Mouse (Mus musculus): ENCODE results near the gene Hist1h1e. TPM values are rescaled to one million over a fixed set of nuclear protein-coding genes. Genes with fewer than 3 reads are reported as not detected.
"Not testable (repeated sequence)": the region's sequence is repeated elsewhere in the genome, so short reads cannot be mapped to it uniquely, and the experiment has no call there.

The Hist1h1e gene
- polyA plus RNA-seq, 1 experiment: 6.9 TPM

GRCm38 (mm10) chr13:23572218-23573033, 49.9 kb downstream of the Hist1h1e start:
- Histone ChIP-seq H3K27ac (ENCODE audit: insufficient read depth, low read length) (peak overlapping the region; percentile 44), H3K36me3 (ENCODE audit: control insufficient read depth, insufficient read depth, low read length, poor library complexity, severe bottlenecking) (no peaks in the 10 kb centered on the region), H3K9me3 (replicated peaks; ENCODE audit: control insufficient read depth, insufficient read depth, low read length, poor library complexity, severe bottlenecking) (no peaks in the 10 kb centered on the region), H3K27me3 (ENCODE audit: control insufficient read depth, insufficient read depth, low read length, poor library complexity, severe bottlenecking) (no peaks in the 10 kb centered on the region), H3K4me3 (ENCODE audit: low read depth, low read length) (no peak overlapping the region), H3K4me1 (ENCODE audit: control insufficient read depth, insufficient read depth, low read length) (no peaks in the 10 kb centered on the region), H3K9ac (ENCODE audit: low read depth, poor library complexity, severe bottlenecking) (peak overlapping the region; percentile 96)
- no peak for TF ChIP-seq POLR2A (IDR thresholded peaks at IDR 0.05; ENCODE audit: insufficient read depth, low read length)
- no peak for TF ChIP-seq EP300 (IDR thresholded peaks at IDR 0.05; ENCODE audit: insufficient read depth, low read depth, low read length)
- TF ChIP-seq CTCF (IDR thresholded peaks at IDR 0.05; ENCODE audit: low read depth, low read length): no peak

DNA sequence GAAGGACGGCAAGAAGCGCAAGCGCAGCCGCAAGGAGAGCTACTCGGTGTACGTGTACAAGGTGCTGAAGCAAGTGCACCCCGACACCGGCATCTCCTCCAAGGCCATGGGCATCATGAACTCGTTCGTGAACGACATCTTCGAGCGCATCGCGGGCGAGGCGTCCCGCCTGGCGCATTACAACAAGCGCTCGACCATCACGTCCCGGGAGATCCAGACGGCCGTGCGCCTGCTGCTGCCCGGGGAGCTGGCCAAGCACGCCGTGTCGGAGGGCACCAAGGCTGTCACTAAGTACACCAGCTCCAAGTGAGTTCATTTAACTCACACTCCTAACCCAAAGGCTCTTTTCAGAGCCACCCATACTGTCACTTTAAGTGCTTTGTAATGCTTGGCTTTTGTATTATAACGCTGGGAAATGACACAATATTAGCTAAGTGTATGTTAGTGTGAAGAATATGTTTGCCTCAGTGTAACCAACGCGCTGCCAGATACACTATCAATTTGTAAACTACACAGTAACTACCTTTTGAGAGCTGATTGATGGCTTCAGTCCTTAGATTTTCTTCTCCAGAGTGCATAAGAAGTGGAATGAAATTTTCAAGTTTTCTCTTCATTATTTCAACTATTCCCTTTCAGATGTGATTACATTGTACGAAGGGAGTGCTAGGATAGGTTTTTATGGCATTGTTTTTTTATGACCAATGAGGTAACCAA, 50.7 kb downstream of the Hist1h1e start:
- peak; percentile 95 for TF ChIP-seq POLR2A (IDR thresholded peaks at IDR 0.05; ENCODE audit: insufficient read depth, low read length)
- peak overlapping the region; percentile 78 for H3K4me3 ChIP-seq (ENCODE audit: low read depth, low read length)
- H3K27ac ChIP-seq (ENCODE audit: insufficient read depth, low read length): peak overlapping the region; percentile 86
- not testable (repeated sequence) for H3K27me3 ChIP-seq (ENCODE audit: control insufficient read depth, insufficient read depth, low read length, poor library complexity, severe bottlenecking); H3K4me1 ChIP-seq (ENCODE audit: control insufficient read depth, insufficient read depth, low read length); H3K9me3 ChIP-seq (replicated peaks; ENCODE audit: control insufficient read depth, insufficient read depth, low read length, poor library complexity, severe bottlenecking); H3K36me3 ChIP-seq (ENCODE audit: control insufficient read depth, insufficient read depth, low read length, poor library complexity, severe bottlenecking)
- H3K9ac ChIP-seq (ENCODE audit: low read depth, poor library complexity, severe bottlenecking): peak overlapping the region; percentile 96

DNA sequence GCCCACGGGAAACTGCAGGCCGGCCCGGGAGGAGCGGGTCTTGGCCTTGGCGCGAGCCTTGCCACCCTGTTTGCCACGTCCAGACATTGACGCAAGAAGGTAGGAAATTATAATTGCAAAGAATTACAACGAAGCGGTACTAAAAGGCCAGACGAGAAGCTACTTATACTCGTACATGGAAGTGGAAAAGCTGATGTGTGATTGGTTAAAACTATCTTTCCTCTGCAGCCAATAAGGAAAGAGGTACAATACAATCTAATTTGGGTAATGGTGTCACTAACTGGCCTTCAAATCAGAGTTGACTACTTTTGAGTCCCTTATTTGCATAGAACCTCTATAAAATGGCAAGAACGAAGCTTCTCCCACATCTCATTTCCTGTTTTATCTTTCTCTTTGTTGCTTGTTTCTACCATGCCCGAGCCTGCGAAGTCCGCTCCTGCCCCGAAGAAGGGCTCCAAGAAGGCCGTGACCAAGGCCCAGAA, 51.3 kb downstream of the Hist1h1e start, which contains the start of the genes Hist1h2ae and Hist1h2bg:
Gene Hist1h2ae, minus strand, starts transcription at position 199 of the 482 bp plus-strand sequence.
Gene Hist1h2bg, plus strand, starts transcription at position 375 of the 482 bp plus-strand sequence.
- Histone ChIP-seq H3K4me3 (ENCODE audit: low read depth, low read length) (peak within 1 kb of the TSS; percentile 78), H3K27me3 (ENCODE audit: control insufficient read depth, insufficient read depth, low read length, poor library complexity, severe bottlenecking) (no peaks in the 10 kb centered on the region), H3K27ac (ENCODE audit: insufficient read depth, low read length) (peak within 1 kb of the TSS; percentile 93), H3K4me1 (ENCODE audit: control insufficient read depth, insufficient read depth, low read length) (no peaks in the 10 kb centered on the region), H3K9ac (ENCODE audit: low read depth, poor library complexity, severe bottlenecking) (peak within 1 kb of the TSS; percentile 96), H3K36me3 (ENCODE audit: control insufficient read depth, insufficient read depth, low read length, poor library complexity, severe bottlenecking) (no peaks in the 10 kb centered on the region), H3K9me3 (replicated peaks; ENCODE audit: control insufficient read depth, insufficient read depth, low read length, poor library complexity, severe bottlenecking) (no peaks in the 10 kb centered on the region)
- TF ChIP-seq POLR2A (IDR thresholded peaks at IDR 0.05; ENCODE audit: insufficient read depth, low read length) (no peak), EP300 (IDR thresholded peaks at IDR 0.05; ENCODE audit: insufficient read depth, low read depth, low read length) (no peak), CTCF (IDR thresholded peaks at IDR 0.05; ENCODE audit: low read depth, low read length) (no peak)

Other genes with a start within 250 kb of the Hist1h1e start
- 10.0 and 10.3 TPM in 2 replicates for gene Abt1, start 198.7 kb downstream of the Hist1h1e start, polyA plus RNA-seq (2011; ENCODE audit: insufficient read depth, insufficient read length, low read depth, missing spikeins)
- 0.40 and 0.46 TPM in 2 replicates for gene Btn1a1, start 156.7 kb downstream of the Hist1h1e start, polyA plus RNA-seq (2011; ENCODE audit: insufficient read depth, insufficient read length, low read depth, missing spikeins)
- gene Btn2a2, start 133.7 kb downstream of the Hist1h1e start, polyA plus RNA-seq (2011; ENCODE audit: insufficient read depth, insufficient read length, low read depth, missing spikeins): 0.91 and 1.9 TPM in 2 replicates
- 16.9 and 19.1 TPM in 2 replicates for gene Hist1h4h, start 91.5 kb downstream of the Hist1h1e start, polyA plus RNA-seq (2011; ENCODE audit: insufficient read depth, insufficient read length, low read depth, missing spikeins)
- gene Hist1h2af, start 88.7 kb downstream of the Hist1h1e start, polyA plus RNA-seq (2011; ENCODE audit: insufficient read depth, insufficient read length, low read depth, missing spikeins): 68.8 and 97.9 TPM in 2 replicates
- gene Hist1h3g, start 87.1 kb downstream of the Hist1h1e start, polyA plus RNA-seq (2011; ENCODE audit: insufficient read depth, insufficient read length, low read depth, missing spikeins): 8.9 and 16.9 TPM in 2 replicates
- 3.9 and 4.2 TPM in 2 replicates for gene Hist1h2bh, start 79.2 kb downstream of the Hist1h1e start, polyA plus RNA-seq (2011; ENCODE audit: insufficient read depth, insufficient read length, low read depth, missing spikeins)
- 1.5 TPM in 1 of 2 replicates, not detected in the other for gene Hist1h3f, start 78.5 kb downstream of the Hist1h1e start, polyA plus RNA-seq (2011; ENCODE audit: insufficient read depth, insufficient read length, low read depth, missing spikeins)
- gene Hist1h4f, start 70.9 kb downstream of the Hist1h1e start, polyA plus RNA-seq (2011; ENCODE audit: insufficient read depth, insufficient read length, low read depth, missing spikeins): 24.1 and 31.1 TPM in 2 replicates
- gene Hist1h1d, start 69.3 kb downstream of the Hist1h1e start, polyA plus RNA-seq (2011; ENCODE audit: insufficient read depth, insufficient read length, low read depth, missing spikeins): 1.6 and 2.0 TPM in 2 replicates
- gene Hist1h3e, start 60.2 kb downstream of the Hist1h1e start, polyA plus RNA-seq (2011; ENCODE audit: insufficient read depth, insufficient read length, low read depth, missing spikeins): 14.3 and 15.4 TPM in 2 replicates
- 5.0 and 8.2 TPM in 2 replicates for gene Hist1h2ae, start 51.3 kb downstream of the Hist1h1e start, polyA plus RNA-seq (2011; ENCODE audit: insufficient read depth, insufficient read length, low read depth, missing spikeins)
- gene Hist1h2bg, start 51.2 kb downstream of the Hist1h1e start, polyA plus RNA-seq (2011; ENCODE audit: insufficient read depth, insufficient read length, low read depth, missing spikeins): 13.4 and 16.7 TPM in 2 replicates
- 21.5 and 23.2 TPM in 2 replicates for gene Hist1h2bf, start 48.4 kb downstream of the Hist1h1e start, polyA plus RNA-seq (2011; ENCODE audit: insufficient read depth, insufficient read length, low read depth, missing spikeins)
- gene Hist1h2ad, start 48.2 kb downstream of the Hist1h1e start, polyA plus RNA-seq (2011; ENCODE audit: insufficient read depth, insufficient read length, low read depth, missing spikeins): 2.0 TPM in 1 of 2 replicates, not detected in the other
- gene Hist1h3d, start 46.8 kb downstream of the Hist1h1e start, polyA plus RNA-seq (2011; ENCODE audit: insufficient read depth, insufficient read length, low read depth, missing spikeins): 3.2 and 4.7 TPM in 2 replicates
- gene Hist1h4d, start 41.0 kb downstream of the Hist1h1e start, polyA plus RNA-seq (2011; ENCODE audit: insufficient read depth, insufficient read length, low read depth, missing spikeins): 4.3 and 4.8 TPM in 2 replicates
- 1.8 TPM in 2 replicates for gene Hist1h2be, start 1.4 kb downstream of the Hist1h1e start, polyA plus RNA-seq (2011; ENCODE audit: insufficient read depth, insufficient read length, low read depth, missing spikeins)
- 0.37 and 0.91 TPM in 2 replicates for gene Hist1h2ac, start 61.4 kb upstream of the Hist1h1e start, polyA plus RNA-seq (2011; ENCODE audit: insufficient read depth, insufficient read length, low read depth, missing spikeins)
- gene Hist1h2bc, start 61.6 kb upstream of the Hist1h1e start, polyA plus RNA-seq (2011; ENCODE audit: insufficient read depth, insufficient read length, low read depth, missing spikeins): 9.1 and 10.6 TPM in 2 replicates
- gene Hist1h1t, start 73.3 kb upstream of the Hist1h1e start, polyA plus RNA-seq (2011; ENCODE audit: insufficient read depth, insufficient read length, low read depth, missing spikeins): not detected in 2 replicates
- 1.3 and 2.5 TPM in 2 replicates for gene Hist1h4c, start 75.9 kb upstream of the Hist1h1e start, polyA plus RNA-seq (2011; ENCODE audit: insufficient read depth, insufficient read length, low read depth, missing spikeins)
- gene Hfe, start 88.3 kb upstream of the Hist1h1e start, polyA plus RNA-seq (2011; ENCODE audit: insufficient read depth, insufficient read length, low read depth, missing spikeins): not detected in 2 replicates
- gene Hist1h1c, start 116.2 kb upstream of the Hist1h1e start, polyA plus RNA-seq (2011; ENCODE audit: insufficient read depth, insufficient read length, low read depth, missing spikeins): 10.8 and 13.3 TPM in 2 replicates
- 3.6 and 8.6 TPM in 2 replicates for gene Hist1h3c, start 123.0 kb upstream of the Hist1h1e start, polyA plus RNA-seq (2011; ENCODE audit: insufficient read depth, insufficient read length, low read depth, missing spikeins)
- gene Hist1h2bb, start 124.2 kb upstream of the Hist1h1e start, polyA plus RNA-seq (2011; ENCODE audit: insufficient read depth, insufficient read length, low read depth, missing spikeins): 9.8 and 11.5 TPM in 2 replicates
- 11.9 and 17.9 TPM in 2 replicates for gene Hist1h2ab, start 128.6 kb upstream of the Hist1h1e start, polyA plus RNA-seq (2011; ENCODE audit: insufficient read depth, insufficient read length, low read depth, missing spikeins)
- gene Hist1h3b, start 129.7 kb upstream of the Hist1h1e start, polyA plus RNA-seq (2011; ENCODE audit: insufficient read depth, insufficient read length, low read depth, missing spikeins): 5.0 and 9.4 TPM in 2 replicates
- gene Hist1h4b, start 134.5 kb upstream of the Hist1h1e start, polyA plus RNA-seq (2011; ENCODE audit: insufficient read depth, insufficient read length, low read depth, missing spikeins): 28.2 and 29.2 TPM in 2 replicates
- 3.1 and 4.5 TPM in 2 replicates for gene Hist1h4a, start 138.7 kb upstream of the Hist1h1e start, polyA plus RNA-seq (2011; ENCODE audit: insufficient read depth, insufficient read length, low read depth, missing spikeins)
- gene Hist1h3a, start 139.8 kb upstream of the Hist1h1e start, polyA plus RNA-seq (2011; ENCODE audit: insufficient read depth, insufficient read length, low read depth, missing spikeins): 5.4 TPM in 1 of 2 replicates, not detected in the other
- gene Hist1h1a, start 141.1 kb upstream of the Hist1h1e start, polyA plus RNA-seq (2011; ENCODE audit: insufficient read depth, insufficient read length, low read depth, missing spikeins): 7.8 and 8.6 TPM in 2 replicates
- gene Trim38, start 147.4 kb upstream of the Hist1h1e start, polyA plus RNA-seq (2011; ENCODE audit: insufficient read depth, insufficient read length, low read depth, missing spikeins): not detected in 2 replicates
- gene Slc17a2, start 184.4 kb upstream of the Hist1h1e start, polyA plus RNA-seq (2011; ENCODE audit: insufficient read depth, insufficient read length, low read depth, missing spikeins): not detected in 2 replicates
- not detected in 2 replicates for gene Slc17a3, start 216.9 kb upstream of the Hist1h1e start, polyA plus RNA-seq (2011; ENCODE audit: insufficient read depth, insufficient read length, low read depth, missing spikeins)
- gene Slc17a1, start 245.2 kb upstream of the Hist1h1e start, polyA plus RNA-seq (2011; ENCODE audit: insufficient read depth, insufficient read length, low read depth, missing spikeins): not detected in 2 replicates

Measured in ES-Bruce4 (cell line).